Mouse (Mus musculus) adrenal gland, postnatal 10 days (tissue): ENCODE measurements at regions not wholly inside any gene's neighbourhood (a gene's known extent, or its start where the extent isn't known, plus 50 kb on each side); places are given as distances from the start of the nearest gene placed in this dataset.

Experiments used
- DNase-seq: peaks from one replicate; pipeline ENCODE4 v3.0.0; 2021; ENCODE audit warnings: mixed read lengths

DNA sequence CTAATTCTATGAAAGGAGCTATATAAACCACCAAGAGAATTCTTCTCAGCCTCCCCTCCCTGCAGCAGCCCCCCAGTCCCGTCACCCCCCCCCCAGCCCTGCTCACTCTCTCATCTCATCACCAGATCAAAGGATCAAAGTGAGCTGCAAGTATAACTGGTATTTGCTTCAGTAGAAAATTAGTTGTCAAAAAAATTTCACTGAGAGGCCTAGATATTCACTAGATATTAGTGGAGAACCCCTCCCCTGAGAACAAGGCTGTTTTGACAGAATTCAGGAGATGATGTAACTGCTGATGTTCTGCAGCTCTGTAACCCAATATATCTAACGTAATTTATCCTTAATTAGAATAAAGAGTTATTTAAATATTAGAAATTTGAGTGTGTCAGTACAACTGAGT, 124.2 kb upstream of the Slitrk2 start:
- DNase-seq, result no peak

DNA sequence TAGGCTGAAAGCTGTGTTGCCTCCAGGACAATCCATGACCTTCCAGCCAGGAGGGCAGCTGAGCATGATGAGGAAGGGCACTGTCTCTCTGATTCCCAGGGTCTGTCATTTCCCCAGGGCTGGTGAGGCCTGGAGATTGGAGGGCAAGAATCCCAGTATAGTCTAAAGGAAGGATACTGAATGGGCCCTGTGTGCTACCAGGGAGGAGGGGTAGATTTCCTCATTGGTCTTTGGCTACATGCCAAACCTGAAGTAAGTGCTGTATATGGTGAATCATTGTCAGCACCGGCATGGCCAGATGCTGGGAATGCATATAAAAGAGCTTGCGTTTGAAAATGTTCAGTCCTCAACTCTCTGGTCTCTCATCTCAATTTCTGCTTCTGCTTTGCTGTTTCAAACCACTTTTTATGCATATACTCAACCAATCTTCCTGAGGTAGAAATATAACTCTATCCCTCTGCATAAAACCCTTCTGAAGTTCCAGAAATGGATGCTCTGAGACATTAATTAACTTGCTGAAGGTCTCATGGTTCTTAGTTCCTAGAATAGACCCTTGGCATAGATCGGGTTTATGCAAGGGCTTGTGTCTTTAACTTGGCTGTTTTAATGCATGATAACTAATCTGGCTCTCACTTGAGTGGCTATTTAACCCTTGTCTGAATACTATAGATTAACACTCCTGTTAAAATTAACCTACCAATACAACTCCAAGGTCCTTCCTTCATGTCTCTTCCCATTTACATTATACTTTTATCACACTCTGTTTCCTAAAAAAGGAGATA, 122.1 kb upstream of the Slitrk2 start:
- no peak for DNase-seq

DNA sequence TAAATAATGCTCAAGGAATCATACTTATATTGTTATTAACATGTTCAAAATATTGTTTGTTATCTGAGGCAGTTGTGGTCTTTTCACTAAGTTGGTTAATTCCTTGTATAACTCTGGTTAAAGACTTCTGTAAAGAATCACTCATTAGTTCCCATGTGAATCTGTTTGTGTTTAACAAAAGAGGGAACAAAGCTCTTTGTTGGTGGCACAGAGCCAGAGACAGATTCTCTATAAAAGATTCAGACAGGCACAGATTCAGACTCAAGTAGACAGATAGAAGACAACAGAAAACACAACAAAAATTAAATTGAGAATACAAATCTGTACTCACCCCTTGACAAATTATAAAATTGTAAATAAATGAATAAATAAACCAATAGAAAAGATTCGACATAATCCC, 120.2 kb upstream of the Slitrk2 start:
- no peak for DNase-seq

DNA sequence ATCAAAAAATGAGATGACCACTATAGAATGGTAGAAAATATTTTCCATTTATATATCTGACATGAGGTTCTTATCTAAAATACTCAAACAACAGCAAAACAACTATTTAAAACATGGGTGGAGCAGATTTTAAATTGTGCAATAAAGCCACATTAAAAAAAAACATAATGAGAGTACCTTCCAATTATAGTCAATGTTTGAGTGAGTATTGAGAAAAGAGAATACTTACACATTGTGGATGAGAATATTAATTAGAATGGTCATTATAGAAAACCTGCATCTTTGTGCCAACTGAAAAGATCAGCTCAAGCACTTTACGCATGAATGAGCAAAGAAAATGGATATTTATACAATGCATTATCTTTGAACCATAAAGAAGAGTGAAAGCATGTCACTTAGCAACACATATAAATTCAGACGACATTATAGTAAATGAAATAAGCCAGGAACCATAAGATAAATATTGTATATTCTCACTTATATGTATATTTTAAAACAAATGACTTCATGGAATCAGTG, 105.1 kb upstream of the Slitrk2 start:
- no peak for DNase-seq

DNA sequence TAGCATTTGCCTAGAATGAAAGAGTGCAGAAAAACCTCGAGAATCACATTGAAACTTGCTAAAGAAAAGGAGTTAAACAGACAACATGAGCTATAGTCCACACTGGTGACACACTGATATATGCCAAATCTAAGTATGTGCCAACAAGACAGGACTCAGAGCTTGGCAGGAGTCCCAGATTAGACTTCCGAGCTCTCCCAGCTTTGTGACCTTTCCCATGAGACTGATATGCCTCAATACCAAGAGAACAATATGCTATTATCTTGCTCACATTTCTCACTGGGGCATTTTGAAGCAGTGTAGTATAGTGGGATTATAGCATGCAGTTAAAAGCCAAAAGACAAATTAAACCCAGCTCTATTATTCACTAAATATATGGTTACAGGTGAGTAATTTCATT, 94.6 kb upstream of the Slitrk2 start:
- peak; percentile 13 for DNase-seq
